13 mouse cellular contexts compared by ENCODE assay signal in genomic region chr12:92292460-92293340, GRCm38 (mm10).
DNase-seq lines count a peak whose midpoint lies in the region; ATAC-seq and TF ChIP-seq lines count a peak whose summit lies in the region.
"Had no signal": no experiment of that assay in that cellular context is flagged by ENCODE, and none has a peak within 500 bp of the region (broad histone marks: within the 10 kb centered on the region; RNA-seq: fewer than 3 reads in every experiment).

No protein-coding gene starts in this region.

- no peak for TF ChIP-seq CTCF in intestine, postnatal 0 days (IDR thresholded peaks at IDR 0.05; ENCODE audit: low read depth)

- no peaks in the 10 kb centered on the region for H3K9me3 ChIP-seq in intestine, embryonic 15.5 days
- H3K9me3 ChIP-seq in intestine, postnatal 0 days (ENCODE audit: control insufficient read depth) = no peaks in the 10 kb centered on the region
- H3K9me3 ChIP-seq in hindbrain, embryonic 13.5 days = no peaks in the 10 kb centered on the region
- H3K9me3 ChIP-seq in midbrain, embryonic 13.5 days = no peaks in the 10 kb centered on the region
- H3K9me3 ChIP-seq: heart, embryonic 15.5 days; liver, embryonic 12.5 days had no signal

- peak; percentile 56 for ATAC-seq in intestine, embryonic 15.5 days
- ATAC-seq in intestine, postnatal 0 days = no peak; the same call in 1 of the 2 replicates
- peak; percentile 79 for ATAC-seq in hindbrain, embryonic 13.5 days (ENCODE audit: low FRiP score)
- ATAC-seq in midbrain, embryonic 13.5 days = peak; percentile 90
- no peak for ATAC-seq in erythroid progenitor cell, adult 5-6 weeks (replicated peaks; ENCODE audit: low FRiP score, poor library complexity, severe bottlenecking)
- ATAC-seq: liver, embryonic 12.5 days had no signal

- no peak overlapping the region for H3K4me3 ChIP-seq in intestine, embryonic 15.5 days (replicated peaks)
- H3K4me3 ChIP-seq in intestine, postnatal 0 days (ENCODE audit: low read depth, low read length) = no peak overlapping the region
- H3K4me3 ChIP-seq in hindbrain, embryonic 13.5 days = no peak overlapping the region
- H3K4me3 ChIP-seq in midbrain, embryonic 13.5 days (replicated peaks) = no peak overlapping the region
- H3K4me3 ChIP-seq: heart, embryonic 15.5 days; liver, embryonic 12.5 days had no signal

- no peak overlapping the region for H3K9ac ChIP-seq in intestine, embryonic 15.5 days
- no peak overlapping the region for H3K9ac ChIP-seq in intestine, postnatal 0 days (ENCODE audit: low read depth, low read length)
- H3K9ac ChIP-seq in hindbrain, embryonic 13.5 days = peak overlapping the region; percentile 55
- no peak overlapping the region; the same call in 1 of the 2 replicates for H3K9ac ChIP-seq in midbrain, embryonic 13.5 days (replicated peaks)
- H3K9ac ChIP-seq: heart, embryonic 15.5 days; liver, embryonic 12.5 days had no signal

- no peak overlapping the region for H3K27ac ChIP-seq in intestine, embryonic 15.5 days
- H3K27ac ChIP-seq in intestine, postnatal 0 days (ENCODE audit: low read depth, low read length) = no peak overlapping the region
- H3K27ac ChIP-seq in hindbrain, embryonic 13.5 days = peak overlapping the region; percentile 71
- H3K27ac ChIP-seq in midbrain, embryonic 13.5 days = peak overlapping the region; percentile 61
- H3K27ac ChIP-seq: heart, embryonic 15.5 days; liver, embryonic 12.5 days; stomach, postnatal 0 days had no signal

- no peaks in the 10 kb centered on the region for H3K4me1 ChIP-seq in intestine, embryonic 15.5 days (replicated peaks)
- peaks cover 4% of the 10 kb centered on the region; the same call in 1 of the 2 replicates for H3K4me1 ChIP-seq in intestine, postnatal 0 days (replicated peaks; ENCODE audit: control insufficient read depth, insufficient read depth, low read length)
- H3K4me1 ChIP-seq in hindbrain, embryonic 13.5 days (replicated peaks) = peaks cover 11% of the 10 kb centered on the region
- H3K4me1 ChIP-seq in midbrain, embryonic 13.5 days (replicated peaks) = peaks cover 20% of the 10 kb centered on the region
- H3K4me1 ChIP-seq: heart, embryonic 15.5 days; liver, embryonic 12.5 days had no signal

- no peak for DNase-seq in gastrocnemius, adult 18-20 months (ENCODE audit: low spot score)
- no peak for DNase-seq in c-Kit-positive CD71-positive TER-119-positive erythroid progenitor cells, embryonic 14.5 days (ENCODE audit: low spot score)
- no peak for DNase-seq in layer of hippocampus, adult 11-12 months (ENCODE audit: low spot score)
- DNase-seq: kidney, adult 8-10 months; lung, postnatal 36 days had no signal

- WGBS in intestine, embryonic 15.5 days = 55% methylated on average over 11 of the region's 11 CpGs
- WGBS in intestine, postnatal 0 days = 46% methylated on average over 11 of the region's 11 CpGs
- WGBS in hindbrain, embryonic 13.5 days = 8% methylated on average over 11 of the region's 11 CpGs
- 7% methylated on average over 11 of the region's 11 CpGs for WGBS in midbrain, embryonic 13.5 days

- H3K4me2 ChIP-seq in intestine, embryonic 15.5 days (replicated peaks) = no peak overlapping the region
- H3K4me2 ChIP-seq in intestine, postnatal 0 days (replicated peaks; ENCODE audit: low read depth) = no peak overlapping the region
- H3K4me2 ChIP-seq in hindbrain, embryonic 13.5 days = peak overlapping the region; percentile 36
- H3K4me2 ChIP-seq in midbrain, embryonic 13.5 days (replicated peaks) = peak overlapping the region; percentile 21
- H3K4me2 ChIP-seq: heart, embryonic 15.5 days; liver, embryonic 12.5 days had no signal

- H3K36me3 ChIP-seq in intestine, embryonic 15.5 days = no peaks in the 10 kb centered on the region
- H3K36me3 ChIP-seq in intestine, postnatal 0 days (ENCODE audit: control insufficient read depth, insufficient read depth) = no peaks in the 10 kb centered on the region
- no peaks in the 10 kb centered on the region for H3K36me3 ChIP-seq in hindbrain, embryonic 13.5 days
- no peaks in the 10 kb centered on the region for H3K36me3 ChIP-seq in midbrain, embryonic 13.5 days
- H3K36me3 ChIP-seq: heart, embryonic 15.5 days; liver, embryonic 12.5 days had no signal

- no peaks in the 10 kb centered on the region for H3K27me3 ChIP-seq in intestine, embryonic 15.5 days (replicated peaks)
- H3K27me3 ChIP-seq in intestine, postnatal 0 days (replicated peaks; ENCODE audit: control insufficient read depth, insufficient read depth, low read length) = no peaks in the 10 kb centered on the region
- H3K27me3 ChIP-seq in hindbrain, embryonic 13.5 days = no peaks in the 10 kb centered on the region
- no peaks in the 10 kb centered on the region for H3K27me3 ChIP-seq in midbrain, embryonic 13.5 days
- H3K27me3 ChIP-seq: heart, embryonic 15.5 days; liver, embryonic 12.5 days had no signal

Comparison
In these comparisons a context has a peak if more than half of its experiments do, and no peak if none do; other contexts are left out.
1. ATAC-seq: peak in intestine, embryonic 15.5 days (single experiment), hindbrain, embryonic 13.5 days (single experiment) and midbrain, embryonic 13.5 days (single experiment); none in intestine, postnatal 0 days (single experiment) and erythroid progenitor cell, adult 5-6 weeks (single experiment).
2. H3K27ac ChIP-seq: peak in hindbrain, embryonic 13.5 days (single experiment) and midbrain, embryonic 13.5 days (single experiment); none in intestine, embryonic 15.5 days (single experiment) and intestine, postnatal 0 days (single experiment).
3. H3K4me2 ChIP-seq: peak in hindbrain, embryonic 13.5 days (single experiment) and midbrain, embryonic 13.5 days (single experiment); none in intestine, embryonic 15.5 days (single experiment) and intestine, postnatal 0 days (single experiment).